Mouse (Mus musculus) A20 (cell line): ENCODE measurements around the gene Mycbp.

ENCODE experiments used
- DNase-seq: peaks from one replicate; pipeline ENCODE4 v3.0.0-alpha.2; 2011; ENCODE audit warnings: low read depth, low spot score

Gene Mycbp

GRCm38 (mm10) chr4:123904333-123905125 lies at the start of gene Mycbp:
Mycbp (plus strand) TSS chr4:123904832.
- peak; percentile 99 for DNase-seq

DNA sequence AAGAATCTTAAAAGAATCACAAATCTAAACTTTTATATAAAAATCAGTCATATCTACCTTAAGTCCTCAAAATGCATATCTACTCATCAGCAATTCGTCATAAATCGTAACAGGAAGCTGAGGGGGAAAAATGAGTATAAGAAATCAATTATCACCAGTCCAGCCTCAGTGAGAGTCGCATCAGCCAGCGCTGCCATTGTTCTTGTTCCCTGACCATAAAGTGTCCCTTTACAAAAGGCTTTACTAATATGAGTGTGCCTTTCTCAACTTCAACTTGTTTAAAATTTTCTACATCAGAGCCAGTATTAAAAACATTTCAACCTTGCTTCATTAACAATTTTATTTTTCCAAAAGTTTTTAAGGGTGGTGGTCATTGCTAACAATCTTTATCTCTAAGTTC lies 47.7 kb upstream of the Mycbp start:
- DNase-seq, result no peak

- no peak for DNase-seq
Measured at GRCm38 (mm10) chr4:123858090-123858489, 46.5 kb upstream of the Mycbp start.

GRCm38 (mm10) chr4:123859379-123859778 lies 45.3 kb upstream of the Mycbp start, which contains the start of gene 4933427I04Rik:
4933427I04Rik (plus strand) TSS chr4:123859679.
- no peak for DNase-seq

DNA sequence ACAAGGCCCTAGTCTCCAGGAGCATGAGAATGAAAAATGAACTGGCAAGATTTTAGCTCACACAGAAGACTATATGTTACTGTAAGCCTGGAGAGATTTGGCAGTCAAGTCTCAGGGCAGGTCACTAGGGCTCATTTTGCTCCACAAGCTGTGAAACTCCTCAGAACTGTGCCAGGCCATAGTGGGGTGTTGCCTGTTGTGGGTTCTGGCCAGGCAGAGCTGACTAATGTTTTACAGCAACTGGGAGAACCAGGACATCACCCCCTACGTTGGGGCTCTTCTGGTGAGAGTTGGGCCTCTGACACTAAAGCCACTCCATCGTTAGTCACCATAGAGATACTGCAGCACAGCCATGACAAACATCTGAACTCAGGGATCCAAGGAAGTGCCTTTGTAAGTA lies 44.8 kb upstream of the Mycbp start:
- no peak for DNase-seq

DNA sequence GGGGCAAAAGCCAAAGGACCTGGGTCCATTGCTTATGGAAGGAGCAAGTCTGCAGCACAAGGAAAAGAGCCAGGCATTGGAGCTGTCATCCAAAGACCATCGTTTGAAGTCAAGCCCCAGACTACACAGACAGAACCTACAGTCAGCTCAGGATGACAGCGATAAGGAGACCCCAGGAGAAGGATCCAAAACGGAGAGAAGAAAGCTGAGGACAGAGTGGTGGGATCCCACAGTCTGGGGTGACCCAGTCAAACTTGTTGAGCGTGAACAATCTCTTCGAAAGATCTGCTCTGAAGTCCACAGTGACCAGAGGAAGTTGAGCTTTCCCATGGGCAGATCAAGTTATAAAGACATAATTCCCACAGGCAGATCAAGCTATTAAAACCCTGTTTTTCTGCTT lies 44.0 kb upstream of the Mycbp start:
- no peak for DNase-seq

GRCm38 (mm10) chr4:123893726-123894125 lies 10.9 kb upstream of the Mycbp start:
- no peak for DNase-seq

DNA sequence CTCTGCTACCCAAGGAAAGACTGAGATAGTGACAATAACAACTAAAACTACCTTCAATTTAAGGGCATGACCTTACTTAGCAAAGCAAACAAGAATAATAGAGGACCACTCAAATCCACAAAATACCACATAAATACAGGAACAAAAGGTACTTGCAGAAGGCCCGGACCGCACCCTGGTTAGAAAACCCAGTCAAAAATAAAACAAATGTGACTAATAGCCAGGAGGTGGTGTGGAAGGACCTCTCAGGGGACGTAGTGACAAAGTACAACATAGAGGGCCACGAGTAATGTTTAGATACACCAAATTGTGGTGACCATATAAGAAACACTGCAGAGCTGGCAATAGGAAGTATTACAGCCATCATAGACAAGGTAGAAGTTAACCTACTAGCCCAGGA lies 10.3 kb upstream of the Mycbp start:
- no peak for DNase-seq

DNA sequence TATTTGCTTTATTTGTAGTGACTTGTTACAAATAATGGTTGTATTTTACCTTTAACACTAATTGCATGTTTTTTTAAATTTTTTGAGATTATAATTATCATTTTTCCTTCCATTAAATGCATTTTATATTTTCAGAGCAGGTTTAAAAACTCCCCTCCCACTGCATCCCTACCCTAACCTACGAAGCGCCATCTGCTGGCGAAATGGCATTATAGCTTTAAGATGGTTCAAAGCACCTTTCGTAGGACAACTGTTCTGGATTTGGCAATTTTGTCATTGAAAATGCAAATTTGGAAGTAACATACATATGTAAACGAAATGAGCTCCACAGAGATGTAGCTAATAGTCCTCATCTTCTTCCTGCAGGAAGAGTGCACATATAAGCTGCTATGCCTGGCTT lies 5.9 kb upstream of the Mycbp start:
- peak; percentile 54 for DNase-seq

DNA sequence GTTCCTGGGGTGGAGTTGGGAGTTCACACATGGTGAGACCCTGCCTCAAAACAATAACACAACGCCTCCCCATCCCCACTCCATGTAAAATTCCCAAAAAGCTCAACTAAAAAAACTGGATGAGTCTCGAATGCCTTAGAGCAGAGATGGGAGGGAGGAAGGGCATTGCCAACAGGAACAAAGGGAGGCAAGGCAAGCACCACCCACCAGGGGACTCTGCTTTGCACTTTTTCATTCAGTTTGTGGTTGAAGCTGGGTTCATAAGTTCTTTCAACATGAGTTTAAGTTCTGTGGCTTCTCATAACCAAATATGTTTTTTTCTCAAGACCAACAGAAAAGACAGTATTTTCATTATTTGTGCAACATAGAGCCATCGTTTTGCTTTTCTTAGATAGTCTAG lies 1.2 kb upstream of the Mycbp start:
- no peak for DNase-seq

GRCm38 (mm10) chr4:123905126-123905668 lies 565 bp downstream of the Mycbp start:
- no peak for DNase-seq

- DNase-seq, result no peak
Measured at GRCm38 (mm10) chr4:123911503-123911902, 6.9 kb downstream of the Mycbp start.

GRCm38 (mm10) chr4:123912431-123912830 lies 7.8 kb downstream of the Mycbp start:
- no peak for DNase-seq

GRCm38 (mm10) chr4:123916748-123917547 lies 12.3 kb downstream of the Mycbp start, which contains the start of gene Rragc:
Rragc (plus strand) TSS chr4:123917446.
- peak; percentile 98 for DNase-seq

DNA sequence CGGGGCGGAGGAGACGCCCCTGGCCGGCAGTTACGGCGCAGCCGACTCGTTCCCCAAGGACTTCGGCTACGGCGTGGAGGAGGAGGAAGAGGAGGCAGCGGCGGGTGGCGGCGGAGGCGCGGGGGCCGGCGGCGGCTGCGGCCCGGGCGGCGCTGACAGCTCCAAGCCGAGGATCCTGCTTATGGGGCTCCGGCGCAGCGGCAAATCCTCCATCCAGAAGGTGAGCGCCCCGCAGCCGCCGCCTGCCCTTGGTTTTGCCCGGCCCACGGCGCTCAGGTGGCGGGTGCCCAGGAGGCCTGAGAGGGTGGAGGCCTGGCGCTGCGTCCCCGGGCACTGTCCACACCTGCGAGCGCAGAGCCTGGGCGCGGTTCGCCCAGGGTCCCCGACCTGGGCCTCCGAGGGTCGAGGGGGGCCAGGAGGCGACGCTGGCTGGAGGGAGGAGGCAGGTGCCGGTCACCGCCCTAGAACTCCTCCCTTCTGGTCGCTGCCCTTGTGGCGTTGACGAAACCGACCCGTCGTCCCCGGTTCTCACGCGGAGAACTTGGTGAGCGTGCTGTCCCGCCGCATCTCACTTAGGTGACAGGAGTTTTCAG lies 13.0 kb downstream of the Mycbp start, which contains the start of gene 4930535I16Rik:
Gene 4930535I16Rik, minus strand, starts transcription at position 475 of the 593 bp plus-strand sequence.
- peak; percentile 66 for DNase-seq

DNA sequence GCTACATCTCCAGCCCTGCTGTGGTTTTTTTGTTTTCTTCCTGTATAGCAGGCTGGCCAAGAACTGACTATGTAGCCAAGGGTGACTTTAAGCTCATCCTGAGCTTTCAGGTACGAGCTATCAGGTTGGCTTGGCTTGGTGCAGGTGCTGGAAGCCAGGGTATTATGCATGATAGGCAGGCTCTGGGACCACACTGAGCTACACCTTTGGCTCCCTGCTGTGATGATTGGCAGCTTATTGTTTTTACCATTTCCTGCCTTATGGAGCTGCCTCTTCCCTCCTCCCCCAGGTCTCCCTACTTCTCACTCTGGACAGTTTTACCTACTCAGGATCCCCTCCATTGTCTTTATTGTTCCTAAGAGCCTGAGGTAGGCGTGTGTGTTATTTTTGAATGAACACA lies 14.2 kb downstream of the Mycbp start:
- no peak for DNase-seq

- no peak for DNase-seq
Measured at GRCm38 (mm10) chr4:123921055-123921565, 16.5 kb downstream of the Mycbp start.

GRCm38 (mm10) chr4:123927961-123928360 lies 23.3 kb downstream of the Mycbp start:
- DNase-seq, result peak; percentile 77

DNA sequence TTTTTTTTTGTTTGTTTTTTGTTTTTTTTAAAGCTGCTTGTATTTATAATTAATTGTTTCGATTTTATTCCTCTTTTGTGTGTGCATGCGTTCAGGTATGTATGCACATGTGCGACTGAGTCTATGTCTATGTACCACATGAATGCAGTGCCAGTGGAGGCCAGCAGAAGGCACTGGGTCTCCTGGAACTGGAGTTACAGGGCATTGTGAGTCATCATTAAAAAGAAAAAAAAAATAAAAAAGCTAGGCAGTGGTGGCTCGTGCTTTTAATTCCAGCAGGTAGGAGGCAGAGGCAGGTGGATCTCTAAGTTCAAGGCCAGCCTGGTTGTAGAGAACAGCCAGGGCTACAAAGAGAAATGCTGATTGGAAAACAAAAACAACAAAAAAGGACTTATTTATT lies 25.4 kb downstream of the Mycbp start:
- no peak for DNase-seq

DNA sequence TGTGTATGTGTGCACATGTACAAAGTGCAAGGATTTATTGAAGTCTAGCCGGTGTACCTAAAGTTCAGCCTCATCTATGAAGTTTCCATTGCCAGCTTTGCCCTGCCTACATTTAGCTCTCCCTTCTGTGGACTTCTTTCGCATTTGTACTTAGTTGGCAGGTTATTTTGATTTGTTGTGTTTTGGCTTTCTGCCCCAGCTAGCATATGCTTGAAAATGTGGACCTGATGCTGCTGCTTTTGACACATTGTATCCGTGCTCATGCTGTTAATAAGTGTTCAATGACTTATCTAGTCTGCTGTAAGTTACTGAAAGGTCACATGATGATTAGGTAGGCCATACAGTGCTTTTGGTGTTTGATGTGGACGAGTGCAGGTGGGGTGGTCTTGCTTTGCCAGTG lies 29.7 kb downstream of the Mycbp start:
- DNase-seq, result no peak

- DNase-seq, result no peak
Measured at GRCm38 (mm10) chr4:123936059-123936458, 31.4 kb downstream of the Mycbp start.

DNA sequence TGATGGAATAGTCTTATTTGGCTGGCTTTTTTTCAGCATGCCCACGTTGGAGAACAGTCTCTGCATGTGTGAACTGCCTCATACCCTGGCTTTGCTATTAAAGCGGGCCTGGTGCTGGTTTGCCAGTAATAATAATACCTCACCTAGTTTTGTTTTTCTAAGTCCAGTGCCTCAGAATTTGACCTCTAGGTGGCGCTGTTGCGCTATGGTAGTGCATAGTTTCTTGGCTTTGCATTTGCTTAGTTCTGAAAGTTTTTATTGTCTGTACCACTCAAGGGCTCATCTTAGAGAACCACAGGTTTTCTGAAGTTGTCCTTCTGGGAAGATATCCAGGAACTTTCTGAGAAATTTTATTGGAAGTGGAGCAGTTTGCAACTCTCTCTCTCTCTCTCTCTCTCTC lies 35.2 kb downstream of the Mycbp start:
- DNase-seq, result peak; percentile 80
